Mouse (Mus musculus) lung, postnatal 0 days (tissue): Measurements from ENCODE around the gene I830077J02Rik.

Source experiments
- CTCF ChIP-seq: IDR thresholded peaks from 2 replicates; pipeline ENCODE4 v1.5.1; 2016; ENCODE audit warnings: antibody characterized with exemption, mild to moderate bottlenecking
- EP300 ChIP-seq: IDR thresholded peaks from 2 replicates; pipeline ENCODE4 v1.6.1; 2016; ENCODE audit warnings: antibody characterized with exemption, mild to moderate bottlenecking, control low read depth

- TF ChIP-seq EP300 (no peak), CTCF (no peak)
These were observed 41.3 kb downstream of the I830077J02Rik start for GRCm38 (mm10) chr3:105891141-105891540.
